Mouse (Mus musculus) mesoderm, embryonic 11.5 days (tissue): Measurements from ENCODE around the gene Rorc.
A peak's percentile ranks its signal among the peaks of the same experiment; 100 is the strongest.

Experiments
- DNase-seq: peaks from one replicate; pipeline ENCODE4 v3.0.0-alpha.2; 2012; ENCODE audit warnings: low read depth, low spot score

Rorc gene

DNA sequence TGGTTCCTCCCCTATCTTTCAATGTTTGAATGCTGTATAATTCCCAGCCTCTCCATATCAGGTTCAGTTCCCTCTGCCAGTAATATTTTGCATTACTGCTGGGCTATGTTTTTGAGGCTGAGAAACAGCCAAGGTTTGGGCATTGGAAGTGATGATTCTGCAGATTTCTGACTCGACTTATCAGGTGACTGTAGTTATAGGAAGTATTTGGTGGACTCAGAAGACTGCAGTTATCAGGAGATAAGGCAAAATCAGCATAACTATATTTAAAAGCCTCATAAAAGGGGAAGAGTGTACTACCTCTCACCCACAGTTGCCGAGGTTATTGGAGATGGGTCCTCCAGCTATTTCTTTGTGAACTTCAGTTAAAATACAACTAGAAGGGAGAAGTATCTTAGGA, 58.4 kb downstream of the Rorc start:
- no peak for DNase-seq

DNA sequence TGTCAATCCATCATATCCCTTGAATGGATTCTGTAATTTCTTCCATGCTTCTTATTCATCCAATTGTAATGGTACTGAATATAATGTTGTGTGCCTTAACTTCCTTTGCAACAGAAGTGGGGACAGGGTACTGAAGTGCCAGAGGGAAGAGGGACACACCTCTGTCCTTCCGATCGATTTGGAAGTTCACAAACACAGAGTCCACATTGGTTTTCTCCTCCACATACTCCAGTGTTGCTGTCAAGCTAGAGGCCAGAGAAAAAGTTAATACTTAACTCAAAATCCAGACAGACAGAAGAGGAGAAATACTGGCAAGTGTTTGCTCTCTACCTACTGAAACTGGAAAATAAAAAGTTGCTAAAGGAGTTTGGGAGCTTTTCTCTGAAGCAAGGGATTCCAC, 61.7 kb downstream of the Rorc start:
- DNase-seq: no peak

DNA sequence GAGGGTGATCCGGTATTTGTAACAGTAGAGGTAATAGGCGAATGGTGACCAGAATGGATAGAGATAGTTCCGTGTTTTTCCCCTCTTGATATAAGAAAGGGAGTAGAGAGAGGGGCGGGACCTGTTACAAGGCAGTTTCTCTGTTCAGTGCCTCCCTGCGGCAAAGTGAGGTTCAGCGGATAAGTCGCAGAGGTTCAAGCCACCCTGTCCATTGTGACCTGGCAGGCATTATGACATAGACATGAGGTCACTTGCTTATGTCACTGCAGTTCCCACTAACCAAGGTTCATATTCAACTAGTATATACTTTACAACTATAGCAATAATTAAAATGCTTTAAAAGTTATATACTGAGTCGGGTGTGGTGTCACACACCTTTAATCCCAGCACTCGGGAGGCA, 63.8 kb downstream of the Rorc start:
- no peak for DNase-seq

DNA sequence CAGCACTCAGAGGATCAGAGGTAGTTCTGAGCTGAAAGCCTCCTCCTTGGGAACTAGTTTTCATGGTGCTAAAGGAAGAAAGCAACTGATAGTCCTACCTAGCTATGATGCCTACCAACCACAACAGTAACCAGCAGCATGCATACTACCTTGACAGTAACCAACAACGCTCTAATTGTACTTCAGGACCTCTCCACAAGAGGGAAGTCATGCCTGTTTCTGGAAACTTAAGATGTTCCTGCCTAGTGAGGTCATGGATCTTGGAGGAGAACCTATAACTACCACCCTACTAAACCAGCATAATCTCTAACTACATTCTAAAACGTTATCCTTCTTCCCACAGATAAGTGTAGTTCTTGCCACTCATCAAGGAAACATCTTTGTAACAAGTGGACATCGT, 68.6 kb downstream of the Rorc start:
- no peak for DNase-seq

DNA sequence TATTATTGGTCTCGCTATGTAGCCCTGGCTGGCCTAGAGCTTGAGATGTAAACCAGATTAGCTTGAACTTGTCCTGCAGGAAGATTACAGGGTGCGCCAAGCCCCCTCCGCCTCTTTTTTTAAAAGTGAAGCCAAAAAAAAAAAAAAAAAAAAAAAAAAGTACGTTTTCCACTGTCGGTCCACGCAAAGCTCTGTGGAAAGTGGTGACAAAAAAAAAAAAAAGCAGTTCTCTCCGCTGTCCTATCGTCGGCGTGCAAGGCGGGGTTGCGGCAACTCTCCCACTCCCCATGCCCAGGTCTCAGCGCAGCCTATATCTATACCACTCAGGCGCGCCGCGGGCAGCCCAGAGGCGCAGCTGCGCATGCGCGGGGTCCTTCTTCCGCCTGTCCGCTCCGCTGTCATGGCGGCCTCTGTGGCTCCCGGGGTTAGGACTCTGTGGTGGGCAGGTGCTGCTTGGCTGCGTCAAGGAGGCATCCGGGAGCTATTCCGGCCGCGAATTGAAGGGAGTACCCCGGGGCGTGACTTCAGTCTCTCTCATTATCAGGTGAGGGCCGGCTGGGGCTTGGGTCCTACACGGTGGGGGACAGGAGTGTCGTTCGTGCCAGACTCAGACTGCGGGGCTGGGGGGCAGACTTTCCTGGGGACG, 70.5 kb downstream of the Rorc start, which contains the start of gene Mrpl9:
Gene Mrpl9 (plus strand): TSS at position 368 of the 646 bp plus-strand sequence.
- peak; percentile 97 for DNase-seq

DNA sequence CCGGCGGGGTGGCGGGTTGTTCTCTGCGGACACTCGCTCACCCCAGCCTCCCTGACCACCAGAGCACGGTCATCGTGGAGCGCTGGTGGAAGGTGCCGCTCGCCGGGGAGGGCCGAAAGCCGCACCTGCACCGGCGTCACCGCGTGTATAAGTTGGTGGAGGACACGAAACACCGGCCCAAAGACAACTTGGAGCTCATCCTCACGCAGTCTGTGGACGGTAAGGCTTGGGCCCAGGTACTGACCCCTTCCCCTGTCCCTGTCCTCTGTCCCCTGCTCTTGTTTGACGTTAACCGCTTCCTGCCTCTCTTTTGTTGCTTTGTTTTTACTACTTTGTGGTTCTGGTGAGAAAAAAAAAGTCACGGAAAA, 71.0 kb downstream of the Rorc start, which contains the start of gene Oaz3:
Gene Oaz3 (minus strand): TSS at position 319 of the 368 bp plus-strand sequence.
- DNase-seq: no peak
